Mouse (Mus musculus): Measurements from ENCODE around the gene Tomm70a. TPM values are rescaled to one million over a fixed set of nuclear protein-coding genes. Genes with fewer than 3 reads are reported as not detected.

Tomm70a gene
- total and polyA plus RNA-seq, 3 experiments, result 112 to 194 (median 129) TPM

- Histone ChIP-seq H3K4me1 (ENCODE audit: control insufficient read depth in 1 of 2, insufficient read depth in 2 of 2) (peaks cover 10 to 71% of the 10 kb centered on the region in 2 experiments; a peak in 3 of 4 replicates), H3K36me3 (replicated peaks in 1 of 2; ENCODE audit: control insufficient read depth in 1 of 2, insufficient read depth in 1 of 2, low read length in 1 of 2) (peaks cover 4 to 45% of the 10 kb centered on the region in 2 experiments), H3K9ac (ENCODE audit: insufficient read depth, low read depth) (no peak overlapping the region), H3K27ac (ENCODE audit: insufficient read depth, low read depth) (no peak overlapping the region), H3K27me3 (replicated peaks) (no peaks in the 10 kb centered on the region), H3K9me3 (replicated peaks; ENCODE audit: low read length) (no peaks in the 10 kb centered on the region), H3K4me2 (ENCODE audit: insufficient read depth, low read depth, poor library complexity, severe bottlenecking) (no peak overlapping the region), H3K4me3 (replicated peaks in 1 of 3; ENCODE audit: low read depth in 2 of 3, low read length in 2 of 3, poor library complexity in 1 of 3) (no peak overlapping the region), H3K79me2 (replicated peaks; ENCODE audit: control insufficient read depth, extremely low read depth, insufficient read depth, poor library complexity, severe bottlenecking) (peaks cover 81% of the 10 kb centered on the region)
- no peak for DNase-seq (ENCODE audit: extremely low read depth)
- dilution Hi-C loops (cut with MboI; ENCODE audit: extremely low pct_ligation_motif_present, extremely low pct_unique_long_range_greater_than_20kb, low sequenced_read_pairs), result no loop called here
- in situ Hi-C loops (cut with MboI; ENCODE audit: low pct_ligation_motif_present, low pct_unique_long_range_greater_than_20kb, low sequenced_read_pairs), result no loop called here
- TF ChIP-seq ZNF384 (IDR thresholded peaks at IDR 0.05; ENCODE audit: low read depth, low read length) (peak; percentile 80), ZMIZ1 (IDR thresholded peaks at IDR 0.05; ENCODE audit: low read depth, low read length) (no peak)
Observed at GRCm38 (mm10) chr16:57126268-57126667, 4.8 kb downstream of the Tomm70a start.

DNA sequence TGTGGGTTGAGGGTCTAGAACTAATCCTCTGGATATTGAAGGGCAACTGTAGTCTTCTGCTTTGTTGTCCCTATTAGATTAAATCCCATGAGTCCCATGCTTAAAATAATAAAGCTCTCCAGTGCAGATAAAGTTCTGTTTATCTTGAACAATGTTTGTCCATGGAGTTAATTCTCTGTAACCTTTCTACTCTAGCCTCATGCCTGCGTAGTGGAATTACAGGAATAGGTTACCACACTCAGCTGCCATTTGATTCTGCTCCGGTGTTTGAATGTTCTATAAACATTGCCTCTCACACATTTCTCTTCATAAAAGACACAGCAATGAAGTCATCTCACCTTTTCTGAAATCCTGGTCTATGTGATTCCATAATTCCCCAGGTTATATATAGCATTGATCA is 6.3 kb downstream of the Tomm70a start:
- H3K27ac ChIP-seq (ENCODE audit: insufficient read depth, low read depth), result no peak overlapping the region
- no peaks in the 10 kb centered on the region for H3K27me3 ChIP-seq (replicated peaks)
- H3K4me3 ChIP-seq (replicated peaks in 1 of 3; ENCODE audit: low read depth in 2 of 3, low read length in 2 of 3, poor library complexity in 1 of 3), result no peak overlapping the region
- H3K4me2 ChIP-seq (ENCODE audit: insufficient read depth, low read depth, poor library complexity, severe bottlenecking), result no peak overlapping the region
- no peak for DNase-seq (ENCODE audit: extremely low read depth)
- H3K9ac ChIP-seq (ENCODE audit: insufficient read depth, low read depth), result 0 out of 2 replicates have a peak overlapping the region, but pooled peaks have one; percentile 14
- peaks cover 81% of the 10 kb centered on the region for H3K79me2 ChIP-seq (replicated peaks; ENCODE audit: control insufficient read depth, extremely low read depth, insufficient read depth, poor library complexity, severe bottlenecking)
- no peaks in the 10 kb centered on the region for H3K9me3 ChIP-seq (replicated peaks; ENCODE audit: low read length)
- dilution Hi-C loops (cut with MboI; ENCODE audit: extremely low pct_ligation_motif_present, extremely low pct_unique_long_range_greater_than_20kb, low sequenced_read_pairs), result no loop called here
- H3K4me1 ChIP-seq (ENCODE audit: control insufficient read depth in 1 of 2, insufficient read depth in 2 of 2), result peaks cover 20 to 86% of the 10 kb centered on the region in 2 experiments; a peak in 3 of 4 replicates
- H3K36me3 ChIP-seq (replicated peaks in 1 of 2; ENCODE audit: control insufficient read depth in 1 of 2, insufficient read depth in 1 of 2, low read length in 1 of 2), result peaks cover 4 to 59% of the 10 kb centered on the region in 2 experiments
- no peak for TF ChIP-seq IRF4 (IDR thresholded peaks at IDR 0.05; ENCODE audit: low read depth, low read length)
- no peak for TF ChIP-seq BHLHE40 (IDR thresholded peaks at IDR 0.05; ENCODE audit: low read depth, low read length)
- no peak for TF ChIP-seq MEF2A (IDR thresholded peaks at IDR 0.05; ENCODE audit: borderline replicate concordance, low read depth, low read length)
- TF ChIP-seq CHD1 (IDR thresholded peaks at IDR 0.05; ENCODE audit: low read depth, low read length), result no peak
- no peak for TF ChIP-seq HCFC1 (IDR thresholded peaks at IDR 0.05; ENCODE audit: low read depth, low read length)
- no peak for TF ChIP-seq ELF1 (IDR thresholded peaks at IDR 0.05; ENCODE audit: low read depth, low read length)
- TF ChIP-seq MAFK (IDR thresholded peaks at IDR 0.05; ENCODE audit: insufficient replicate concordance, low read length), result no peak
- TF ChIP-seq POLR2AphosphoS2 (IDR thresholded peaks at IDR 0.05; ENCODE audit: low read depth, low read length), result no peak
- in situ Hi-C loops (cut with MboI; ENCODE audit: low pct_ligation_motif_present, low pct_unique_long_range_greater_than_20kb, low sequenced_read_pairs), result no loop called here

GRCm38 (mm10) chr16:57130752-57131400 is 9.4 kb downstream of the Tomm70a start:
- peak overlapping the region in 2 of 3 experiments; percentile 20 to 27 for H3K4me3 ChIP-seq (replicated peaks in 1 of 3; ENCODE audit: low read depth in 2 of 3, low read length in 2 of 3, poor library complexity in 1 of 3)
- peaks cover 16 to 61% of the 10 kb centered on the region in 2 experiments; a peak in 3 of 4 replicates for H3K4me1 ChIP-seq (ENCODE audit: control insufficient read depth in 1 of 2, insufficient read depth in 2 of 2)
- peak; percentile 67 for DNase-seq (ENCODE audit: extremely low read depth)
- no peaks in the 10 kb centered on the region for H3K27me3 ChIP-seq (replicated peaks)
- dilution Hi-C loops (cut with MboI; ENCODE audit: extremely low pct_ligation_motif_present, extremely low pct_unique_long_range_greater_than_20kb, low sequenced_read_pairs) (no loop called here), in situ Hi-C loops (cut with MboI; ENCODE audit: low pct_ligation_motif_present, low pct_unique_long_range_greater_than_20kb, low sequenced_read_pairs) (no loop called here)
- H3K4me2 ChIP-seq (ENCODE audit: insufficient read depth, low read depth, poor library complexity, severe bottlenecking), result peak overlapping the region; percentile 100
- peaks cover 17 to 73% of the 10 kb centered on the region in 2 experiments for H3K36me3 ChIP-seq (replicated peaks in 1 of 2; ENCODE audit: control insufficient read depth in 1 of 2, insufficient read depth in 1 of 2, low read length in 1 of 2)
- peak overlapping the region; percentile 68 for H3K9ac ChIP-seq (ENCODE audit: insufficient read depth, low read depth)
- no peaks in the 10 kb centered on the region for H3K9me3 ChIP-seq (replicated peaks; ENCODE audit: low read length)
- TF ChIP-seq HCFC1 (IDR thresholded peaks at IDR 0.05; ENCODE audit: low read depth, low read length) (no peak), EP300 (IDR thresholded peaks at IDR 0.05; ENCODE audit: low read length) (peak; percentile 71), IRF4 (IDR thresholded peaks at IDR 0.05; ENCODE audit: low read depth, low read length) (peak; percentile 85), POLR2A (IDR thresholded peaks at IDR 0.05; ENCODE audit: low read depth, low read length) (0 out of 2 replicates have a peak, but pooled peaks have one; percentile 25), JUN (IDR thresholded peaks at IDR 0.05; ENCODE audit: insufficient read depth, low read depth, low read length) (no peak), BHLHE40 (IDR thresholded peaks at IDR 0.05; ENCODE audit: low read depth, low read length) (peak; percentile 50), MAZ (IDR thresholded peaks at IDR 0.05; ENCODE audit: low read depth, low read length) (no peak), ETS1 (conservative IDR thresholded peaks at IDR 0.05; ENCODE audit: low read depth, low read length) (peak; percentile 63; the same call in 1 of the 2 replicates), RCOR1 (conservative IDR thresholded peaks at IDR 0.05; ENCODE audit: low read depth, low read length) (peak; percentile 24; the same call in 1 of the 2 replicates), MEF2A (IDR thresholded peaks at IDR 0.05; ENCODE audit: borderline replicate concordance, low read depth, low read length) (0 out of 2 replicates have a peak, but pooled peaks have one; percentile 21), ZMIZ1 (IDR thresholded peaks at IDR 0.05; ENCODE audit: low read depth, low read length) (0 out of 2 replicates have a peak, but pooled peaks have one; percentile 7), SIN3A (IDR thresholded peaks at IDR 0.05; ENCODE audit: low read length) (peak; percentile 82; the same call in 1 of the 2 replicates), TCF12 (IDR thresholded peaks at IDR 0.05; ENCODE audit: low read depth, low read length) (0 out of 2 replicates have a peak, but pooled peaks have one; percentile 27)
- peak overlapping the region; percentile 74 for H3K27ac ChIP-seq (ENCODE audit: insufficient read depth, low read depth)
- peaks cover 83% of the 10 kb centered on the region for H3K79me2 ChIP-seq (replicated peaks; ENCODE audit: control insufficient read depth, extremely low read depth, insufficient read depth, poor library complexity, severe bottlenecking)
